Mouse (Mus musculus) MEL (cell line): Measurements from ENCODE around the gene Ms4a2.

Experiments
- CTCF ChIP-seq, 3 experiments: IDR thresholded peaks in 2 of 3; conservative IDR thresholded peaks in 1 of 3; 2 replicates each; pipeline ENCODE4 v1.5.1; 2011 to 2012; ENCODE audit warnings: low read length in 3 of 3, low read depth in 2 of 3, mild to moderate bottlenecking in 2 of 3, improper control_type of control experiment in 1 of 3, inconsistent platforms in 1 of 3, mixed read lengths in 1 of 3, moderate library complexity in 1 of 3; ENCODE audit not compliant: control insufficient read depth in 1 of 3, insufficient read depth in 1 of 3, poor library complexity in 1 of 3, severe bottlenecking in 1 of 3
- ELF1 ChIP-seq: IDR thresholded peaks from 2 replicates; pipeline ENCODE4 v1.6.1; 2014; ENCODE audit warnings: low read depth, mild to moderate bottlenecking, inconsistent platforms, low read length, improper control_type of control experiment, moderate library complexity
- EP300 ChIP-seq, 2 experiments: IDR thresholded peaks; 2 replicates each; pipeline ENCODE4 v1.6.1; 2011; ENCODE audit warnings: improper control_type of control experiment in 2 of 2, low read length in 2 of 2, low read depth in 1 of 2, mild to moderate bottlenecking in 1 of 2
- GABPA ChIP-seq: IDR thresholded peaks from 2 replicates; pipeline ENCODE4 v1.6.1; 2012; ENCODE audit warnings: low read depth, mild to moderate bottlenecking, inconsistent platforms, low read length, improper control_type of control experiment, moderate library complexity
- KAT2A ChIP-seq: conservative IDR thresholded peaks from 2 replicates; pipeline ENCODE4 v1.6.1; 2012; ENCODE audit warnings: low read depth, low read length, improper control_type of control experiment, inconsistent platforms
- MAX ChIP-seq: IDR thresholded peaks from 2 replicates; pipeline ENCODE4 v1.6.1; 2011; ENCODE audit warnings: low read length, improper control_type of control experiment
- MAZ ChIP-seq: IDR thresholded peaks from 2 replicates; pipeline ENCODE4 v1.6.1; 2012; ENCODE audit warnings: low read depth, mild to moderate bottlenecking, inconsistent platforms, low read length, improper control_type of control experiment
- POLR2A ChIP-seq, 2 experiments: IDR thresholded peaks; 2 replicates each; pipeline ENCODE4 v1.6.1; 2011 to 2012; ENCODE audit warnings: low read length in 2 of 2, mild to moderate bottlenecking in 2 of 2, control low read depth in 1 of 2, improper control_type of control experiment in 1 of 2, low read depth in 1 of 2, moderate library complexity in 1 of 2; ENCODE audit not compliant: control insufficient read depth in 1 of 2, insufficient read depth in 1 of 2, poor library complexity in 1 of 2
- USF1 ChIP-seq: IDR thresholded peaks from 2 replicates; pipeline ENCODE4 v1.6.1; 2014; ENCODE audit warnings: low read depth, mild to moderate bottlenecking, inconsistent platforms, low read length, improper control_type of control experiment, moderate library complexity

- TF ChIP-seq POLR2A (IDR thresholded peaks at IDR 0.05; ENCODE audit: control insufficient read depth in 1 of 2, insufficient read depth in 1 of 2, low read depth in 1 of 2, low read length in 2 of 2, poor library complexity in 1 of 2) = no peak
- no peak for TF ChIP-seq CTCF (IDR thresholded peaks at IDR 0.05 in 2 of 3, conservative IDR thresholded peaks at IDR 0.05 in 1 of 3; ENCODE audit: control insufficient read depth in 1 of 3, insufficient read depth in 1 of 3, low read depth in 2 of 3, low read length in 3 of 3, poor library complexity in 1 of 3, severe bottlenecking in 1 of 3)
- no peak for TF ChIP-seq EP300 (IDR thresholded peaks at IDR 0.05; ENCODE audit: low read depth in 1 of 2, low read length in 2 of 2)
- TF ChIP-seq USF1 = no peak
- TF ChIP-seq GABPA = no peak
- TF ChIP-seq MAZ = no peak
- no peak for TF ChIP-seq KAT2A
- TF ChIP-seq ELF1 = no peak
- TF ChIP-seq MAX = no peak
These were observed 33.5 kb downstream of the Ms4a2 start for GRCm38 (mm10) chr19:11589891-11590449.
